Mouse (Mus musculus) hindbrain, postnatal 0 days (tissue): Measurements from ENCODE around the gene Clpx. TPM values are rescaled to one million over a fixed set of nuclear protein-coding genes. Genes with fewer than 3 reads are reported as not detected.

Experiments used
- ATAC-seq: fragments of 200-750 bp; cut with Nextera tagmentation; 2 replicates; pipeline ENCODE4 v1.8.0; 2017; ENCODE audit warnings: mild to moderate bottlenecking, moderate TSS enrichment, moderate library complexity
- DNase-seq: peaks from one replicate; pipeline ENCODE4 v3.0.0-alpha.2; 2015; ENCODE audit warnings: low spot score
- H3K27ac ChIP-seq: fragments of 300-500 bp; sonication (generic); 2 replicates; pipeline ENCODE4 v1.5.1; 2014; ENCODE audit warnings: mild to moderate bottlenecking
- H3K27me3 ChIP-seq: fragments of 300-500 bp; sonication (generic); 2 replicates; pipeline ENCODE4 v1.6.1; 2014; ENCODE audit warnings: low read length, mixed read lengths; ENCODE audit not compliant: insufficient read depth
- H3K36me3 ChIP-seq: fragments of 300-500 bp; sonication (generic); 2 replicates; pipeline ENCODE4 v1.6.1; 2014; ENCODE audit warnings: low read length, mixed read lengths; ENCODE audit not compliant: insufficient read depth
- H3K4me1 ChIP-seq: fragments of 300-500 bp; sonication (generic); 2 replicates; pipeline ENCODE4 v1.6.1; 2014; ENCODE audit warnings: antibody characterized with exemption, low read length, mixed read lengths; ENCODE audit not compliant: insufficient read depth
- H3K4me2 ChIP-seq: fragments of 300-500 bp; sonication (generic); 2 replicates; pipeline ENCODE4 v1.6.1; 2014; ENCODE audit warnings: low read depth, mild to moderate bottlenecking, low read length, moderate library complexity, mixed read lengths
- H3K4me3 ChIP-seq: fragments of 300-500 bp; sonication (generic); 2 replicates; pipeline ENCODE4 v1.5.1; 2014; ENCODE audit warnings: low read length
- H3K9ac ChIP-seq: fragments of 300-500 bp; sonication (generic); replicated peaks from 2 replicates; pipeline ENCODE4 v1.6.1; 2014; ENCODE audit warnings: mild to moderate bottlenecking, low read length, moderate library complexity, mixed read lengths
- H3K9me3 ChIP-seq: fragments of 300-500 bp; sonication (generic); 2 replicates; pipeline ENCODE4 v1.6.1; 2016; ENCODE audit warnings: low read length, mixed read lengths
- CTCF ChIP-seq: IDR thresholded peaks from 2 replicates; pipeline ENCODE4 v1.5.1; 2016; ENCODE audit warnings: antibody characterized with exemption, control low read depth, low read depth
- WGBS: fragments of 180-500 bp; shearing (Covaris S2); extraction: QIAGEN DNeasy Blood & Tissue Kit; methylation state at CpG from one replicate; pipeline ENCODE4 v1.1.7; 2014; 5-methylcytosine and 5-hydroxymethylcytosine counted together
- polyA plus RNA-seq: library from polyadenylated mRNA; unstranded; fragments of >200 nt; fragmentation: Nextera tagmentation; extraction: Ambion mirVana; gene quantifications from 2 replicates; pipeline ENCODE4 v1.2.1, GENCODE M21; 2015
- total RNA-seq: library from RNA; depleted of rRNA; stranded (reverse); fragments of >200 nt; gene quantifications from 2 replicates; pipeline ENCODE4 v1.2.3, GENCODE M21; 2014

Clpx gene
- total and polyA plus RNA-seq, 2 experiments from 2014 or later: 22.7 to 37.1 TPM

DNA sequence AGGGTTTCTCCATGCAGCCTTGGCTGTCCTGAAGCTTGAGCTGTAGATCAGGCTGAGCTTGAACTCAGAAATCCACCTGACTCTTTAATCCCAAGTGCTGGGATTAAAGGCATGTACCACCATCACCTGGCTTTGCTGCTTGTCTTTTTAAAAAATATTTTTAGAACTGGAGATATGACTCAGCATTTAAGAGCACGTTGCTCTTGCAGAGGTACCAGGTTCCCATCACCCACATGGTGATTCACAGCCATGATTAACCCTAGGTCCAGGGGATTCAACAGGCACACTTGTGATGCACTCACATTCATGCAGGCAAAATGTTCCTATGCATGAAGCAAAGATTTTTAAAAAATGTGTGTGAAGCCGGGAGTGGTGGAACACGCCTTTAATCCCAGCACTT lies 1.6 kb upstream of the Clpx start:
- Histone ChIP-seq H3K4me1 (peaks cover 5% of the 10 kb centered on the region; the same call in 1 of the 2 replicates), H3K27me3 (no peaks in the 10 kb centered on the region), H3K36me3 (no peaks in the 10 kb centered on the region), H3K9ac (no peak overlapping the region), H3K9me3 (no peaks in the 10 kb centered on the region), H3K4me2 (no peak overlapping the region), H3K27ac (no peak overlapping the region), H3K4me3 (no peak overlapping the region)
- 92% methylated on average over 3 of the region's 3 CpGs for WGBS
- DNase-seq (no peak), ATAC-seq (no peak)
- TF ChIP-seq CTCF: no peak

DNA sequence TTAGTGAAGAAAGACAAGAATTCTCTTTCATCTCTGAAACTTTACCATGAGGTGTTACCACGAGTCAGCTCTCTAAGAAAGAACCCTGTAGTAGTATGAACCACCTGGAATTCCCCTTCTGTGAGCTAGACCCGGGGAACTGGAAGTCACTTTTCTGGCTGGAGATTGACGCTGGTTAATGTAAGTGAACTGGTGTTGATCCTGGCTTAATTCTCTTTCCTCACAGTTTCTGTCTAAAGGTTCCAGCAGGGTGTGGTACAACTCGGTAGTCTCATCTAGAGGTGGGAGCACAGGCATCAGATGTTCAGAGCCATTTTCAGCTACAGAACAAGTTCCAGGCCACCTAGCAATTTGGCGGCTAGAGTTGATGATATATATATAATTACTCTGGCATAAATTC lies 941 bp upstream of the Clpx start:
- H3K27me3 ChIP-seq: no peaks in the 10 kb centered on the region
- peak overlapping the region; percentile 87 for H3K4me2 ChIP-seq
- H3K36me3 ChIP-seq: no peaks in the 10 kb centered on the region
- DNase-seq: no peak
- peak overlapping the region; percentile 84 for H3K4me3 ChIP-seq
- ATAC-seq: no peak
- no peaks in the 10 kb centered on the region for H3K9me3 ChIP-seq
- peaks cover 5% of the 10 kb centered on the region; the same call in 1 of the 2 replicates for H3K4me1 ChIP-seq
- peak overlapping the region; percentile 91 for H3K9ac ChIP-seq
- TF ChIP-seq CTCF: no peak
- 32% methylated on average over 5 of the region's 5 CpGs for WGBS
- peak overlapping the region; percentile 86 for H3K27ac ChIP-seq

DNA sequence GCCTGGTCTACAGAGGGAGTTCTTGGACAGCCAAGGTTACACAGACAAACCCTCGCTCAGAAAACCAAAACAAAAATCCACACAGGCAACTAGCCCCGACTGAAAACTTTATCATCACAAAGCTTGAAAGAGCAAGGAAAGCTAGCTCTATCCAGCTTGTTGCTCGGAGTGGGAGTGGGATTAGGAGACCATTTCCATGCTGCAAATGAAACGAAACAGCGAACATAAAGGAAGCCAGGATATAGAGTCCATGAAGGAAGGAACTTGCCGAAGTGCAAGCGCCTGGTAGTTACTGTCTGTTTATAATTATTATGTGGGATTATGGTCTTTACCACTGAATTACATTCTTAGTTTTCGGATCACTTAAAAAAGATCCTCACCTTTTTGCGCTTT lies 484 bp upstream of the Clpx start:
- peak overlapping the region; percentile 91 for H3K9ac ChIP-seq
- no peaks in the 10 kb centered on the region for H3K27me3 ChIP-seq
- H3K27ac ChIP-seq: peak overlapping the region; percentile 86
- H3K9me3 ChIP-seq: no peaks in the 10 kb centered on the region
- ATAC-seq (0 out of 2 replicates have a peak, but pooled peaks have one; percentile 8), DNase-seq (peak; percentile 3)
- peak overlapping the region; percentile 87 for H3K4me2 ChIP-seq
- WGBS: 2% methylated on average over 9 of the region's 9 CpGs
- peak overlapping the region; percentile 84 for H3K4me3 ChIP-seq
- no peak for TF ChIP-seq CTCF
- H3K4me1 ChIP-seq: peaks cover 5% of the 10 kb centered on the region; the same call in 1 of the 2 replicates
- H3K36me3 ChIP-seq: no peaks in the 10 kb centered on the region

DNA sequence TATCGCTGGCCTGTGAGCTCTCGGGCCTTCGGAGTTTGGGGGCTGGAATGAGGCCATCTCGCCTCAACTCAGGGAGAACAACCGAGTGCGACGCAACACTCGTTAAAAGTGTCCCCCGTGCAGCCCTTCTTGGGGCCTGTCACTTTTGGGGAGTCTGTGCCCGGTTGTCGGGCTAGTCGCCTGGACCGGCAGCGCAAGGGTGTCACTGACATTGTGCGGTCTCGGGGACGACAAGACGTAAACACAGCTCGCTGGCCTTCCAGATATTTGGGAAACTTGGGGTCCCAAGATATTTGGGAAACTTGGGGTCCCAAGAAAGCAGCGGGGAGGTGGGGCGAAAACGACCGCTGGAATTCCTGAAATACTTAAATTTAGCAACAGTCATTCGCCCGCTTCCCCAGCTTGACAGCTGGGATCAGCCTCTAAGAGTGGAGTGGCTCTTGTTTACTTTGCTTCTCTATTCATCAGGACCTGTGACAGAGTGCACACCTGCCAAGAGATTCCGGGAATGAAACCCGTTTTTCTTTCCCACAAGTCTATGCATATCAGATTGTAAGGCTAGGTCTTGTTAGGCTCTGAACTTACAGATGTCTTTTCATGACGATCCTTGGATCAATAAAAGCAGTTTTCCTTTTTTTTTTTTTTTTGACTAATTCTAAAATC lies 787 bp downstream of the Clpx start:
- Histone ChIP-seq H3K27me3 (no peaks in the 10 kb centered on the region), H3K4me2 (peak overlapping the region; percentile 94), H3K27ac (peak overlapping the region; percentile 86), H3K4me1 (peaks cover 5% of the 10 kb centered on the region; the same call in 1 of the 2 replicates), H3K4me3 (peak overlapping the region; percentile 84), H3K36me3 (no peaks in the 10 kb centered on the region), H3K9ac (peak overlapping the region; percentile 91), H3K9me3 (no peaks in the 10 kb centered on the region)
- no peak for ATAC-seq
- WGBS: 2% methylated on average over 28 of the region's 28 CpGs
- no peak for TF ChIP-seq CTCF
- peak; percentile 26 for DNase-seq

DNA sequence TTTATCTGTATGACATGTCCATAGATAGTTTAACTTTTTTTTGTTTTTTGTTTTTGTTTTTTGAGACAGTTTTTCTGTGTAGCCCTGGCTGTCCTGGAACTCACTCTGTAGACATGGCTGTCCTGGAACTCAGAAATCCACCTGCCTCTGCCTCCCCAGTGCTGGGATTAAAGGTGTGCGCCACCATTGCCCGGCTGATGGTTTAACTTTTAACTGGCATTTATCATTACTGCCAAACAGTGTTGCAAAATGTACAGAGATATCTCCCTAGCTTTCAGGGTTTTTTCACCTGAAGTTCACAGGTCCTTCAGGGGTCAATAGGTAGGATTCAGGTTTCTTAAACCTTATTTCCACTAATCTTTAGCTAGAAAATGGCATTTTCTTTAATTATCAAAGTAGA lies 3.0 kb downstream of the Clpx start:
- H3K4me3 ChIP-seq: no peak overlapping the region
- H3K4me2 ChIP-seq: no peak overlapping the region
- peaks cover 5% of the 10 kb centered on the region; the same call in 1 of the 2 replicates for H3K4me1 ChIP-seq
- no peaks in the 10 kb centered on the region for H3K27me3 ChIP-seq
- no peaks in the 10 kb centered on the region for H3K9me3 ChIP-seq
- peaks cover 8% of the 10 kb centered on the region; the same call in 1 of the 2 replicates for H3K36me3 ChIP-seq
- WGBS: 99% methylated on average over 2 of the region's 2 CpGs
- ATAC-seq (no peak), DNase-seq (no peak)
- TF ChIP-seq CTCF: no peak
- no peak overlapping the region for H3K27ac ChIP-seq
- H3K9ac ChIP-seq: no peak overlapping the region

DNA sequence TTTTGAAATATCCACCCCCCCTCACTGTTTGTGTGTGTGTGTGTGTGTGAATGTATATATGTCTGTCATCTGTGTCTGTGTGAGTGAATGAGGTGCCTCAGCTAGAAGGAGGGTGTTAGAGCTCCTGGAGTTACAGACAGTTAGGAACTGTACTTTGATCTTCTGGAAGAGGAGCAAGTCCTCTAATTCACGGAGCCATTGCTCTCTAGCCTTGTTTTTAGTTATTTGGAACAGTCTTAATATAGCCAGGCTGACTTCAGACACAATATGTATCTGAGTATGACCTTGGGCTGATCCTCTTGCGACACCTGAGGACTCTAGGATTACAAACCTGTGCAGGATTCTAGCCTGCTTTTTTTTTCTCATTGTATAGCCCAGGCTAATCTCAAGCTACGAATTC lies 4.7 kb downstream of the Clpx start:
- no peak overlapping the region for H3K4me3 ChIP-seq
- no peak for TF ChIP-seq CTCF
- H3K9me3 ChIP-seq: no peaks in the 10 kb centered on the region
- H3K36me3 ChIP-seq: peaks cover 19% of the 10 kb centered on the region
- WGBS: 89% methylated on average over 3 of the region's 3 CpGs
- no peak overlapping the region for H3K27ac ChIP-seq
- ATAC-seq (no peak), DNase-seq (no peak)
- no peaks in the 10 kb centered on the region for H3K4me1 ChIP-seq
- no peak overlapping the region for H3K4me2 ChIP-seq
- no peak overlapping the region for H3K9ac ChIP-seq
- H3K27me3 ChIP-seq: no peaks in the 10 kb centered on the region

DNA sequence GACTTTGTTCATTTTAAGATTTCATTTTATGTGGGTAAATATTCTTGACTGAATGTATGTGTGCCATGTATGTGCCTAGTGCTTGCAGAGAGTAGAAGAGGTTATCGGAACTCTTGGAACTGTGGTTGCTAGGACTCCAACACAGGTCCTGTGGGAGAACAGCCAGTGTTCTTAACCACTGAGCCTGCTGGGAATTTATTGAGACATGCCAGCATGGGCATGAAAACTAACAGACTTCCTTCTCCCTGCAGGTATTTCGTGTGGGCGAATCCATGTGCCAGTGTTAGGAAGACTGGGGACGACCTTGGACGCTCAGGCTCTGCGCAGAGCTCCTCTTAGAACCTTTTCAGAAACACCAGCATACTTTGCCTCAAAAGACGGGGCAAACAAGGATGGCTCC lies 5.6 kb downstream of the Clpx start:
- no peak overlapping the region for H3K4me2 ChIP-seq
- H3K4me1 ChIP-seq: no peaks in the 10 kb centered on the region
- H3K9ac ChIP-seq: no peak overlapping the region
- H3K27ac ChIP-seq: no peak overlapping the region
- 93% methylated on average over 7 of the region's 7 CpGs for WGBS
- peaks cover 20% of the 10 kb centered on the region for H3K36me3 ChIP-seq
- no peak for ATAC-seq
- TF ChIP-seq CTCF: no peak
- H3K4me3 ChIP-seq: no peak overlapping the region
- no peaks in the 10 kb centered on the region for H3K27me3 ChIP-seq
- no peaks in the 10 kb centered on the region for H3K9me3 ChIP-seq
- DNase-seq: no peak
